Mouse (Mus musculus) ES-CJ7 (cell line): ENCODE measurements around the gene Cenpl.
A peak's percentile ranks its signal among the peaks of the same experiment; 100 is the strongest.
"Not testable (repeated sequence)": the region's sequence is repeated elsewhere in the genome, so short reads cannot be mapped to it uniquely, and the experiment has no call there.

Source experiments
- DNase-seq: peaks from one replicate; pipeline ENCODE4 v3.0.0; 2011; ENCODE audit warnings: low read depth, low spot score

The Cenpl gene

DNA sequence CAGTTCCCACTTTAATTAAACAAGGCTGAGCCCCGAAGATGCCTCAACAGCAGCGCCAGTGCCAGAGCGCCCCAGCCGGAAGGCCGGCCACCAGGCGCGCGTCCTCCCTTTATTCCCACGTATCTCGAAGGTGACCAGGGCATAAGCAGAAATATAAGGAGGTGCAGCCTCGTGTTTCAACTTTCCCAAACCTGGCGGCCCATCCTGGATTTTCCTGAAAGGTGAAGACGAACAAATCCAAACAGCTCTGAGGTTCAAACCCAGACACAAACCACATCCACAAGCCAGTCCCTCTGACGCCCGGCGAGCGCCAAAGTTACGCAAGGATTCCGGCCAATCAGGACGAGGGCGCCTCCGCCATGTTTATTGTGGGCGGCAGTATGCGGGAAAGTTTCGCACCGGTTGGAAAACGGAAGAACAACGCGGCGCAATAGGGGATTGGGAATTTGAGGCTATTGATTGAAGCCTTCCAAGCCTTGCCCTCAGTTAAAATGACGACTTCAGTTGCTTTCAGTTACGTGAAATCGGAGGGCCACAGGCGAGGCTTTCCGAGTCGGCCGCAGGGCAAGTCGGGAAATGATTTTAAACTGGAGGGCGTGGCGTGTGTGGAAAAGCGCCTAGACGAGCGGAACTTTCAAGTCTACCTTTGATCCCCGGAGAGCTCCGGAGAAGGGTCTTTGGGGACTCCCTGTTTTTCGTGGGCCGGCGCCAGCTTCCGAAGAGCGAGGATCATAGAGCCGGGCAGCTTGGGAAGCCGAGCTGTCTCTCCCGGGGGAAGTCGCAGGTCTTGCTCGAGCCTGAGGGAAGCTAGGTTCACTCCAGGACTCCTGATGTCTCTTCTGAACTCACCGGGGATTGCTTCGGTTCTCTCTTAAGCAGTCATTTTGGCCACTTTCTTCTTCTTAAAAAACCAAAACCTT, at the start of gene Cenpl, which contains the start of gene Dars2:
Gene Cenpl (plus strand): TSS at position 362 of the 920 bp plus-strand sequence.
Gene Dars2 (minus strand): TSS at position 307 of the 920 bp plus-strand sequence.
- peak; percentile 100 for DNase-seq

DNA sequence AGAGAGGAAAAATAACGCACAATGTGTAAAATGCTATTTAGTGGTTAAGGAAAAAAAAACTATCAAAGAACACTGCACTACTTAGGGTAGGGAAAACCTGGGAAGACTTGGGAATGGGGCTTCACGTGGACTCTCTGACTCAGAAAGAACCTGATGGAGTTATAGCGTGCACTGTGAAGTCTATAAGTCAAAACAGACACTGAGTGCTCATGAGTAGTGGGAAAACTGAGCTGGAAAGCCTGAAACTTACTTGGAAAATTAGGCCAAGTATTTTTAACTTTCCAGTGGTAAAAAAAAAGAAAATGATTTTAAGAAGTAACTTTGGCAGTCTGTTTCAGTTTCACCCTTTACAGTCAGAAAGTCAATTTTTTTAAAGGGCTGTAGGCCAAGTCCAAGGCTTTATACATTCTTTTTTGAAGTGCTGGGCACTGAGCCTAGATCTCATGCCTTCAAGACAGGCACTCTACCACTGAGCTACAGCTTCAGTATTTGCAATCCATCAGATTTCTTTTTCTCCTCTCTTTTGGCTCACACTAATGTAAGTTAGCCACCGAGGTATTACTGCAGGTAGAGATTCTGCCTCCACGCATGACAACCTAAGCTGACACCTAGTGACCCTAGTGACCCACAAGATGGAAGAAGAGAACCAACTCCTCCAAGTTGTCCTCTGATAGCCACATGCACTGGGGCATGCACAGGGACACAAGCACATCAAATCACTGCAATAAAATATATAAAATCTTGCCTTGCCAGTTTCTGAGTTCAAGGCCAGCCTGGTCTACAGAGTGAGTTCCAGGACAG, 44.9 kb upstream of the Cenpl start:
- DNase-seq, result no peak

DNA sequence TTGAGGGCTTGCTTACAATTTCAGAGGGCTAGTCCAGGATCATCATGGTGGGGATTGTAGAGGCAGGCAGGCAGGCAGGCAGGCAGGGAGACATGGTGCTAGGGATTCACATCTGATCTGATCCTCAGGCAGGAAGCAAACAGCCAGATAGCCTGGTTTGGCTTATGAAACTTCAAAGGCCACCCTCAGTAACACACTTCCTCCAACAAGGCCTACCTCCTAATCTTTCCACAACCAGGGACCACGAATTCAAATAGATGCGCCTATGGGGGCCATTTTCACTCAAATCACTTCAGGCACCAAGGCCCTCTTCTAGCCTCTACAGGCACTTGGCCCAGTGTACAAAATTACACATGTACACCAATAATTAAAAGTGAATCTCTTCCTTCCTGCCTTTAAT, 43.3 kb upstream of the Cenpl start:
- no peak for DNase-seq

DNA sequence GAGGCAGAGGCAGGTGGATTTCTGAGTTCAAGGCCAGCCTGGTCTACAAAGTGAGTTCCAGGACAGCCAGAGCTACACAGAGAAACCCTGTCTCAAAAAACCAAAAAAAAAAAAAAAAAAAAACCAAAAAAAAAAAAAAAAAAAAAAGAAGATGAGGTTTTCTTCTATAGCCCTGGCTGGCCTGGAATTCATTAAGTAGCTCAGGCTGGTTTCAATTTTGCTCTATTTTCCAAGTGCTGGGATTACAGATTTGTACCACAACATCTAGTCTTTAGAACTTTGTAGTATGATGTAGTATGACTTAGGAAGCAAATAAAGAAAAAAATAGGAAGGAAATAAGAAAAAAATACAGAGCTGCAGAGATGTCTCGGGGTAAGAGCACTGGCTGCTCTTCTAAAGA, 42.1 kb upstream of the Cenpl start:
- not testable (repeated sequence) for DNase-seq

DNA sequence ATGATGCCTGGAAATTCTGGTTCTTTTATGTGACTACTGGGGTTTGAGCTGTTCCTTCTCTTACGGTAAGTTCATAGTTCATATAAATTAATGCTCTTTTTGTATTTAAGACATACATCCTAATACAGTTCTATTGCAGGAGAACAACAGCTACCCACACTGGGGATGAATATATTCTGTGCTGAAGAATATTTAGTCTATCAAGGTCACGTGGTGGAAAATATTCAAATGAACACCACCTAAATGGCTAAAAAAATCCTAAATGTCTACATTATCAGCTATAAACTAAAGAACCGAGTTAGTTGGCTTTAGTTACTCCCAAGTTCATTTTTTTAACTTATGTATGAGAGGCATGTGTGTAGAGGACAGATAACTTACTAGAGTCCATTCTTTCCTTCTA, 40.5 kb upstream of the Cenpl start:
- no peak for DNase-seq

DNA sequence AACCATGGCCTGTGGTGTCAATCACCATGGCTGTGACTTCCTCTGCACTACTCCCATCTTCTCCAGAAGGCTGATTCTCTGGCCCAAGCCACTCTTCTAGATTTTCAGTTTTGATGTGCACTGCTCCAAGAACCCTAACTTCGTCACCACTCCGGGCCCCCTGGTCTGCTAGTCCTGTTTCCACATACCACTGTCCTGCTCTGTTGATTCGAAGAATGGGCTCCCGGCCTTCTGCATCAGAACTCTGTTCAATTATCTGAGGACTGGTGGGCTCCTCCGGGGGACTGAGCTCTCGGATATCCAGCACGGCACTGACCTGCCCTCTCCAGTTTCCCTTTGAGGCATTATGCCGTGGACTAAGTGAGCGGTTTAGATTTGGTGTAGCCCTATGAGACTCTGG, 38.6 kb upstream of the Cenpl start:
- no peak for DNase-seq

DNA sequence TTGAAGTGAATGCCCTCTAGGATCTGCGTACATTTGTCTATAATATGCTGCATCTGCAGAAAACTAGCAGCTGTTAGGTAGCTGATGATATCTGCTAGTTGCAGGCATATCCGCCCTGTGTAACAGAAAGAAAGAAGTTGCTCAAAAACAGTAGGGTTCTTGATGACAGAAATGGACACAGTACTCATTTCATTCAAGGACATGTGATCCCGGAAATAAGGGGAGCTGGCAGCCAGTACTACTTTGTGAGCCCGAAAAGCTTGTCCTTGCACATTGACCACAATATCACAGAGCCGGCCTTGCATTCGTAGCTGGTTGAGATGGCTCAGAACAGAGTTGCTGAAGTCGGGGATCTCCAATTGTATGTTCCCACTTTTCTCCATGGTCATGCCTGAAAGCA, 38.2 kb upstream of the Cenpl start:
- DNase-seq, result no peak

DNA sequence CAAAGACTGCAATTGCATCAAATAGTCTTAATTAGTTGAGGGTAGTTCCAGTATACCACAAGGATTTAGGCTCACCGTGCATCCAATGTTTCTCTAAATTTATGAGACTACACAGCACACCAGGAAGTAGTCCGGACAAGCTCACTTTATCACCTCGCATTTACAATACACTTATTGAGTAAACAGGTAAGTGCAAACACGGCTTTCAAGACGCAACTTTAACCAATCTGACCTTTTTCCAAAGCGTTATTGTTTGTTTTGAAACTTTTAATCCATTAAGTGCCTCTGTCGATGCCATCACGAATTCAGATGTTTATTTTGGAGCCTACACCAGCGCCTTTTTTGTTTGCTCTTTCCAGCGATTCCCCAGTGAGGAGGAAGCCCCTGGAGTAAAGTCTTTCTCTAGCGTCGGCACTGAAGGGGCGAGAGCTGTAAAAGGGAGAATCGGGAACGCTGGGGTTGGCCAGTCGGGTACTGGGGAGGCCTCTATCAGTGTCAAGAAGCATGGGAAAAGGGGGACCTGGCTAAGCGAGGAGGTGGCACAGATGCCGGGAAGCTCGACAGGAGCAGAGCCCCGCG, 36.6 kb upstream of the Cenpl start:
- no peak for DNase-seq

DNA sequence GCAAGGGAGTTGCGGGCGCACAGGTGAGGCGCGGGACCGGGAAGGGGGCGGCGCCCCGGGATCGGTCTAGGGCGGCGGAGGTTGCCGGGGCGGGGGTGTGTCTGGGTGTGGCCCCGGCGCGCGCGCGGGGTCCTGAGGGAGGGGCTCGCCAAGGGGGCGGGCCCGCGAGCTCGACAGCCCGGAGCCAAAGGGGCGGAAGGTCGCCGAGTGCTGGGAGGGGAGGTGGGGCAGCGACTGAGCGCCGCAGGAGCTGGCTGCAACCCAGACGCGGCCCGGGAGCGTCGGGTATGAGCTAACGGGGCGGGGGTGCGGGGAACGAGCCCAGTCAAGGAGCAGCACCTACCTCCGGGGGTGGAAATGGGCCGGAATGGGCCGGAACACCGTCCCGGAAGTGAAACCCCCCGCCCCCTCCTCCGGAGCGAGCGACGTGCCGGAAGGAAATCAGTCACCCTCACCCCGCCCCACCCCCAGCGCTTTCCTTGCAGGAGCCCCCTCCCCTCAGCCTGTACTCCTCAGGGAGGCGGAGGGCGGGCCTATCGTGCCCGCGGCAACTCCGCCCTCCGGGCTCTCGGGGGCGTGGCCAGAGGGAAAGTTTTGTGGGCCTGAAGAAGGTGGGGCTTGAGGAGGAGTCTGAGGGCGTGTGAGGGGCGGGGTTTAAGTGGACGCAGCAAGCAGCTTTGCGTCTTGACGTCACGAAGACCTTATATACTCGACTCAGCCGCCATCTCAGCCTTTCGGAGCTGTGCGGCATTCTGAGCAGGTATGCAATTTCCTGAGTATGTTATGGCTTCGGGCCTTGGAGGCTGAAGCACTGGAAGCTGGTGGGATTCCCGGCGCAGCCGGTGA, 35.9 kb upstream of the Cenpl start, which contains the start of gene Zbtb37:
Gene Zbtb37 (minus strand): TSS at position 415 of the 846 bp plus-strand sequence.
- peak; percentile 100 for DNase-seq

DNA sequence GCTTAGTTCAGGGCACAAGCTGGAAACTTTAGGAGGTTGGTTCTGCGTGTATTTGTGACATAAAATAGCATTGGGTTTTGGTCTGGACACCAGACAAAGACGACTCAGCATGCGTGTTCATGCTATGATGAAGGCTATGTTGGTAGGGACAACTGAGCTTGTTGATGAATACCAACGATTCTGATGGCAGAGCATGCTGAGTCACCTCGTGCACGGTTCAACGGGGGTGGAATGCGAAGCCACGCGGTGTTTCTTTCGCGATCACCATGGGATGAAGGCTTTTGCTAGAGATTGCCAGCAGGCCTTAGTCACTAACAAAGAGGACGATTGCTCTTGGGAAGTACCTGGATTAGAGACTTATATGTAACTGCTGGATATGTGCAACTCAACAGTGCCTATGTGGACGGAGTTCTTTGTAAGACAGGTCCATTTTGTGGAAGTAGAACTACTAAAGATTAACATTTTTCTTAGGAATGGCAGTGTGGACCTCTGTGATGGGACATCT, 35.2 kb upstream of the Cenpl start:
- peak; percentile 69 for DNase-seq

DNA sequence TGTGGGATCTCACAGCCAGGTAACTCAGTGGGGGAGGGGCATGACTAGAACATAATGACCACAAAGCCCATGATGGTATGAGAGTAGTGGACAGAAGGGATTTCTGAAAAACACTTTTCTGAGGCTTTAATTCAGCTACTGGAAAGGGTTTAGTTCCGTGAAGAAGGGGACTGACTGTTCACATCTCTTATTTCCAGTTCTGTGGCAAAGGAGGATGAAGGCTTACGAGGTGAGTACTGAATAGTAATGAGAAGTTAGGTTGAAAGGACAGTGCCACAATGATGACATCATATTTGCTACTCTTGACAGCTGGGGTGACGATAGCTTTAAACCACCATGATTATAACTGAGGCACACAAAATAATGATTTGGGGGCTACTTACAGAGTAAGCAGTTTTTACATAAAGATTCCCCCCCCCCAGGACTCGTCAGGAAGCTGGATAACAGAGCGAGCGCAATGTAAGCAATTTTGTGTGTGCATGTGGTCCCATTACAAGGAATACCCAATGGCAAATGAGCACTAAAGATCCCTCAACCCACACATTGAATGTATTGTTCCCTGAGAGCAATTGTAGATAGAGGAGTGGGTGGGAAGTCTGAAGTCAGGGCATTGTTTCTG, 34.6 kb upstream of the Cenpl start:
- peak; percentile 73 for DNase-seq

DNA sequence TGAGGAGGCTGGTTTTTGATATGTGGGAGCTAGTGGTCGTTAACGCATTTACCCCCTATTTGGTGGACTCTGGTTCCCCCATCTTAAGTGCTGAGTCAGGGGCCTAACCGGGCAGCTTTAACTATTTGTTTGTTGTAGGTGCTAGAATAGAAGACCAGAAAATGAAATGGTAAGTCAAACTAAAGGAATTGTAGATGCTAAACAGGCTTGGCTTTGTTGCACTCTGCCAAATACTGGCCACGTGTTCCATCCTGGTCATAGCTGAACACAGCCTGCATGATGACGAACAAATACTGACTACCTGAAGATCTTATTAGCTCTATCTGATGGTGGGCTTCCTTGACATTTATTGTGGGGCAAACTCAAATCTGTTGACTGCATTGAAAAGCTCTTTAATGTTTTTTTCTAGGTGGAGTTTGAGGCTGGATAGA, 34.1 kb upstream of the Cenpl start:
- peak; percentile 56 for DNase-seq

DNA sequence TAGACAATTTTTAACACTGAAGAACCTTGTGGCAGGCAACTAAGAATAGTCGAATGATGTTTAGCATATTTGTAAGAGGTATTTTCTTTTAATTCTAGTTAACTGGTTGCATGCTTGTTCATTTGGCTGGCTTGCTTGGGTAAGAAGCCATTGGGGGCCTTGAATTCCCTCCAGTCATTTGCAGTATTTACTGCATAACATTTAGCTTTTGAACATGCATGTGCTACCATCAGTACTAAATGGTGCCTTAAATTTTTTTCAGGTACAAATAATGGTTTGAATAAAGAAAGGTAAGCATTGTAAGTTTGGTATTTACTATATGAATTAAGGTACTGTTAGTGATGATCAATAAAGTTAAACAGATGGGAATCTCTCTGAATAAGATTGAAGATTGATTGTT, 33.5 kb upstream of the Cenpl start:
- DNase-seq, result no peak

DNA sequence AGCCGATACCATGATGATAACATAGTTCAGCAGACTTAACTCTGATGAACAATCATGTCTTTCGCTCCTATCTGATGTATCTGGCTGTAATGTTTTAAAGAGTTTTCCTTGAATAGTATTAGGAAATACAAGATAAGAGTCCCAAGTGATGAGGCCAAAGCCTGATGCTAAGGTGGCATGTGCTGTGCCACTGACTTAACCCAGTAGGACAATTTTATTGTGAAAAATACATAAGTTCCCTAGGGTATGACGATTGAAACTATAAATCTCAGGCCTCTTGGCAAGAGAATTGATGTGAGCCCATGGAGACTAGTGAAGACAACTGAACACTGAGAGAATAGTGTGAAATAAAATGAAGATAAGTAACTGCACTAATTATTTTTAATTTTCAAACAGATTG, 32.9 kb upstream of the Cenpl start:
- DNase-seq, result no peak

DNA sequence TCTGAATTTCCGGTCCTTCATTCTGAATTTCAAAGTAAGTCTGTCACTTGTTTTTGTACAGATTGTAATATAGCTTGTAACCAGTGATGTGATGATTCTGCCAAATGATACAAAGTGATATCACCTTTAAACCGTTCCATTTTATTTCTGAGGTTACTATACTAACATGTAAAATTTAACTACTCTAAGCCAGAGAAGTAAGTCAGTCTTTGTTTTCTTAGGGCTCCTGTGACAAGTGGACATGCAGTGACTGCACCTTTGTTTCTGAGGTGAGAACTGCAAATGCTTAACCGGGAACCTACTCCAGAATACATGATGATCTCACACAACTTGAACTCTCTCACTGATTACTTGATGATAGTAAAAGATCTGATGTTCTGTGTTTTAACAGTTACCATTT, 32.5 kb upstream of the Cenpl start:
- DNase-seq, result no peak

DNA sequence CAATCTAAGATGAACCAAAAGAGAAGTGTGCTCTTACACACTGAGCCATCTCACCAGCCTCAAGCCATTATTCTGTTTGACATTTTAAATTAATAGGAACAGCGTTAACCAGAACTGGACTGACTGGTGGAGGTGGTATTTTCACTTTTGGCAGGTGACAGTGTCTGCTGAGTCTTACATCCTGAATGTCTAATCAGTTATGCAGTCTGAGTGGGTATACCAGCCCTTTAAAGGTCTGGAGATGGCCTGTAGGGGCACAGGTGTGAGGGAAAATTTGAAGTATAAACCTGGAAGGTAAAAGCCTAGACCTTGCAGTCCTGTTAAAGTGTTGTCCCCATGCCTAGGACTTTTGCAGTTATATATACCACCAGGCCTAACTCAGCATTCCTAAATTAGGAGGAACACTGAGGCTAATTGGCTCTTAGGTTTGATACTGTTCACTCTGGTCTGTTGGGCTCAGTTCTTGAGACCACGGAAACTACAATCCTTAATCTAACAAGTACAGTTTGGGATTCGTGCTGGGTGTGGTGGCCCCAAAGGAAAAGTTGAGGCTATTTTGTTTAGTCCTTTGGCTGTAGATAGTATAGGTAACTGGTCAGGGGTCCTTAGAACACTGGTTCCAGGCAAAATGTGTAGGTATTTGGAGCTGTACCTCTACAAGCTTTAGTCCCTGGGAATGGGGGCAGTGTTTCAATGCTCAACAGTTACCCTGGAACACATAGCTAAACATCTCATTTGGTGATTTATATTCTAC, 31.4 kb upstream of the Cenpl start:
- no peak for DNase-seq

DNA sequence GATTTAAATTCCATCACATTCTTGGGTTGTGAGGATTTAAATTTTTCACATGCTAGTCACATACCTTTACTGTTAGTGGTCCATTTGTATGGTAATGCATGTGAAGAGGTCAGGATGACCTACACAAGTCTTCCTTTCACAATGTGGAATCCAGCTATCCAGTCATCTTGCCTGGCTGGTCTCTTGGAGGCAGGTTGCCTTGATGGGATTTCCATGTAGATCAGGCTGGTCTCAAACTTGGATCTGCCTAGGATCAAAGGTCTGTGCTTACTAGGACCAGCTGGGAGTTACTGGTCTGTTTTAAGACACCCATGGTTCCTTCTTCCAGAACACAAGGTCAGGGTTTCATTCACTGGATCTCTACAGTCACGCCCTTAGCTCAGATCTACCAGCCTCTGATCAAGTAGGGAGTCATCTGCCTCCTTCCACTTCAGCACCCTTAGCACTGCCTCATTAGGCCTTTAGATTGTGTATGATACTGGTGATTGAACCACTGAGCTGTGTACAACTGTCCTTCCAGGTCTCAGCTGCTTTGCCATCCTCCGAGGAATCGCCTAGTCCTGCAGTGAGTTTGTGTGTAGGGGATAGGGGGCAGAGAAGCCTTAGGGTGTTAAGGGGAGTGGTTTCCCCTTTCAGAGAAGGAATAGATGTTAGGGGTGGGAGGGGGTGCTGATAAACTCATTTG, 30.6 kb upstream of the Cenpl start:
- DNase-seq, result peak; percentile 84

DNA sequence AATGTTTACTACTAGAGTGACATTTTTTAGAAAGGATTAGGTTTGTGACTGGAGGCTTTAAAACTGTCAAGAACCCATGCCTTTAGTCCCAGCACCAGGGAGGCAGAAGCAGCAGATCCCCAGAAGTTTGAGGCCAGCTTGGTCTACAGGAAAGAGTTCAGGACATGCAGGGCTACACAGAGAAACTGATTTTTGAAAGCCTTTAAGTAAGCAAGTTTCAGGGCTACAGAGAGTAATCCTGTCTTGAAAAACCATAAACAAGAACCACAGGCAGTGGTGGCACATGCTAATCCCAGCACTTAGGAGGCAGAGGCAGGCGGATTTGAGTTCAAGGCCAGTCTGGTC, 30.1 kb upstream of the Cenpl start:
- peak; percentile 71 for DNase-seq

DNA sequence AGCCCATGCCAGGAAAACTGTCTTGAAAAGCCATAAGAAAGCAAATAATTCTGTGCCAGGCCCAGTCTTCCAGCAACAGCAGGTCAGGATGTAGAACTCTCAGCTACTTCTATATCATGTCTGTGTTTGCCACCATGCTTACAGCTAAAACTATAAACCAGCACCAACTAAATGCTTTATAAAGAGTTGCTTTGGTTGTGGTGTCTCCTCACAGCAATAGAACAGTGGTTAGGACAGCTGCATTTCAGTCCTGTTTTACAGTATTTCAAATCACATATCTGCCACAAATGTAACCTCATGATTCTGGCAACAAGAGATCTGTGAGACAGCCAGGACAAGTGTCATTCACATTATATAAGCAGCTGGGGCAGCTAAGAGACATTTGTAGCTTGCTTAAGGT, 29.7 kb upstream of the Cenpl start:
- DNase-seq, result peak; percentile 69
